Mouse (Mus musculus) heart, embryonic 13.5 days (tissue): ENCODE measurements around the gene Fkbp11. TPM values are rescaled to one million over a fixed set of nuclear protein-coding genes. Genes with fewer than 3 reads are reported as not detected.
"Not testable (repeated sequence)": the region's sequence is repeated elsewhere in the genome, so short reads cannot be mapped to it uniquely, and the experiment has no call there.

Source experiments
- ATAC-seq: fragments of 200-750 bp; cut with Nextera tagmentation; 2 replicates; pipeline ENCODE4 v1.8.0; 2017; ENCODE audit warnings: moderate TSS enrichment; ENCODE audit not compliant: insufficient number of reproducible peaks, low FRiP score, low TSS enrichment; ENCODE audit errors: extremely low read depth
- H3K27ac ChIP-seq: fragments of 300-500 bp; sonication (generic); replicated peaks from 2 replicates; pipeline ENCODE4 v1.5.1; 2015; ENCODE audit warnings: moderate library complexity, mild to moderate bottlenecking, inconsistent platforms
- H3K27me3 ChIP-seq: fragments of 300-500 bp; sonication (generic); replicated peaks from 2 replicates; pipeline ENCODE4 v1.6.1; 2015; ENCODE audit warnings: mild to moderate bottlenecking, inconsistent platforms
- H3K36me3 ChIP-seq: fragments of 300-500 bp; sonication (generic); 2 replicates; pipeline ENCODE4 v1.6.1; 2015; ENCODE audit warnings: mild to moderate bottlenecking, inconsistent platforms
- H3K4me1 ChIP-seq: fragments of 300-500 bp; sonication (generic); 2 replicates; pipeline ENCODE4 v1.6.1; 2015; ENCODE audit warnings: inconsistent platforms
- H3K4me2 ChIP-seq: fragments of 300-500 bp; sonication (generic); 2 replicates; pipeline ENCODE4 v1.6.1; 2015; ENCODE audit warnings: inconsistent platforms, mild to moderate bottlenecking, moderate library complexity
- H3K4me3 ChIP-seq: fragments of 300-500 bp; sonication (generic); 2 replicates; pipeline ENCODE4 v1.5.1; 2015; ENCODE audit warnings: moderate library complexity, mild to moderate bottlenecking, inconsistent platforms
- H3K9ac ChIP-seq: fragments of 300-500 bp; sonication (generic); 2 replicates; pipeline ENCODE4 v1.6.1; 2015; ENCODE audit warnings: inconsistent platforms, mild to moderate bottlenecking, moderate library complexity
- H3K9me3 ChIP-seq: fragments of 300-500 bp; sonication (generic); 2 replicates; pipeline ENCODE4 v1.6.1; 2016; ENCODE audit warnings: inconsistent platforms
- WGBS: fragments of 180-500 bp; shearing (Covaris S2); methylation state at CpG from one replicate; pipeline ENCODE4 v1.1.7; 2015; ENCODE audit warnings: mixed read lengths; 5-methylcytosine and 5-hydroxymethylcytosine counted together
- polyA plus RNA-seq: library from polyadenylated mRNA; unstranded; fragments of >200 nt; fragmentation: Nextera tagmentation; extraction: Ambion mirVana; gene quantifications from 2 replicates; pipeline ENCODE4 v1.2.1, GENCODE M21; 2015

Fkbp11 gene
- polyA plus RNA-seq, 1 experiment from 2014 or later = 19.8 TPM

DNA sequence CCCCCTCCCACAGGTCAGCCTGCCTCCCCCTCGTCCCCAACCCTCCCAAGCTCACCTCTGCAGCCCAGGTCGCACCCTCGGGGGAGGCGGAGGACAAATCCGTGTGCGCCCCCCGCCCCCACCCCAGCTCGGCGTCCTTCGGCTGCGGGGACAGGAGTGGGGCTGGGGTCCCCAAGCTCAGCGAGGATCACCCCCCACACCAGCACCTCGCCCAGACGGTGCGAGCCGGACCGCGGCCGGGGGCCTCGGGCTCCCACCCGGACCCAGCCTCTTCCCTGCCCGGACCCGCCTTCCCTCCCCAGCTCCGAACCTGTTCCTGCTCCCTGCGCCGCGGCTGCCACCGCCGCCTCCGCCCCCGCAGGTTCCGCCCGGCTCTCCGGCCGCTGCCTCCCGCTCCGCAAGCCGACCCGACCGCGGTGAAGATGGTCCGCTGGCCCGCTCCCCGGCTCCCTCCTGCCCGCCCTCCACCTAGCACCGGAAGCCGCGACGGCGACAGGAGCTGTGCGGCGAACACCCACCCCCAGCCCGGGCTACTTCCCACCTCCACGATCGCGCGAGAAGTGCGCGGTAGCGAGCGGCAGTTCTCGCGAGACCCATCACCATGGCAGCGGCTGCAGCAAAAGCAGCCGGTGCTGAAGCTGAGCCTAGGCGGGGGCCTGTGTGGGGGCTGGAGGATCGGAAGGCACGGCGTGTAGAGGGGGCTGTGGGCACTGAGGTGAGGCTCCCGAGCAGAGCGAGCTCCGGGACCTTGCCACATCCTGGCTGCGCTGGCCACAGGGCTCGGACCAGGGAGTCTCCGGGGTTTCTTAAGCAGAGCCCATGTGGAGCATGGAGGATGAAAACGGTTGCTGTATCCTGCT lies 34.9 kb upstream of the Fkbp11 start, which contains the start of gene Arf3:
Gene Arf3, minus strand, starts transcription at position 545 of the 860 bp plus-strand sequence.
- H3K9ac ChIP-seq = peak within 1 kb of the TSS; percentile 98
- no peaks in the 10 kb centered on the region for H3K9me3 ChIP-seq
- H3K4me1 ChIP-seq = peaks cover 18% of the 10 kb centered on the region
- H3K27me3 ChIP-seq = peaks cover 24% of the 10 kb centered on the region
- peaks cover 26% of the 10 kb centered on the region for H3K36me3 ChIP-seq
- H3K4me2 ChIP-seq = peak within 1 kb of the TSS; percentile 88
- ATAC-seq = peak; percentile 87
- peak within 1 kb of the TSS; percentile 84 for H3K27ac ChIP-seq
- peak within 1 kb of the TSS; percentile 99 for H3K4me3 ChIP-seq
- under 1% methylated on average over 65 of the region's 76 CpGs for WGBS

DNA sequence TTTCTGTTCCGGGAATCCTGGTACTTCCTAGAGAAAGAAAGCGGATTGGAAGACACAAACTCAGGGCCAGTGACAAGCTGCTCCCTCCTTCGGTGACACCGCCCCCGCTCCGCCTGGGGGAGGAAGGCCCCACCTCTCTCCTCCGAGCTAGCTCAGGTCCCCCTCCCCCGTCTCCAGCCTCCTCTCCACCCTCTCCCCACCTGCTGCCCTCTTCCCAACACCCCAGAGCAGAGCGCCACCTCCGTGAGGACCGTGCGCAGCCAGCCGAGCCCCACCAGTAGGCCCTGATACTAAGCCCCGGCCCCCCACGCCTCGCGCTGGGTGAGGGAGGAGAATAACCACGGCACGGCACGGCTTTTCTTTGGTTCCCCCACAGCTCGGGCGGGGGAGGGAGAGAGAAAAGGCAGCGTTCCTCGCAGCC lies 34.2 kb upstream of the Fkbp11 start:
- peak overlapping the region; percentile 99 for H3K4me3 ChIP-seq
- peak; percentile 51; the same call in 1 of the 2 replicates for ATAC-seq
- H3K4me2 ChIP-seq = peak overlapping the region; percentile 88
- H3K27ac ChIP-seq = peak overlapping the region; percentile 84
- WGBS = under 1% methylated on average over 22 of the region's 24 CpGs
- H3K36me3 ChIP-seq = peaks cover 31% of the 10 kb centered on the region
- no peaks in the 10 kb centered on the region for H3K9me3 ChIP-seq
- peaks cover 18% of the 10 kb centered on the region for H3K4me1 ChIP-seq
- H3K27me3 ChIP-seq = peaks cover 21% of the 10 kb centered on the region
- peak overlapping the region; percentile 98 for H3K9ac ChIP-seq

DNA sequence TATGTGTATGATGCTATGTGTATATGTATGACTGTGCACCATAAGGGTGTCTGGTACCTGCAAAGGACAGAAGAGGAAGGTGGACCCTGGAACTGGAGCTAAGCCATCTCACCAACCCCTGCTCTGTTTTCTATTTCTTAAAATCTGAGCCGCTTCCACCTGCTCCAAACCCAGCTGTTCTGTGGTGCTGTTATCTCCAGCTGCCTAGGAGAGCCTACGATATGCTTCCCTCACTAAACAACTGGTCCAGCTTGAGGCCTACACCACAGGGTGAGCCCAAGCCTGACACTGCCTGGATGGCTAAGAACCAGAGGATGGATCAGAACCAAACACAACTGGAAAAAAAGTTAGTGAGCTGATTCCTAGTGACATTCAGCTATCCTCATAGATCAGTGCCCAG lies 26.1 kb upstream of the Fkbp11 start:
- WGBS = 78% methylated on average over 2 of the region's 2 CpGs
- Histone ChIP-seq H3K27me3 (no peaks in the 10 kb centered on the region), H3K36me3 (peaks cover 35% of the 10 kb centered on the region), H3K4me1 (peaks cover 21% of the 10 kb centered on the region; the same call in 1 of the 2 replicates), H3K4me3 (no peak overlapping the region), H3K27ac (no peak overlapping the region), H3K9me3 (no peaks in the 10 kb centered on the region), H3K4me2 (no peak overlapping the region), H3K9ac (0 out of 2 replicates have a peak overlapping the region, but pooled peaks have one; percentile 21)
- no peak for ATAC-seq

DNA sequence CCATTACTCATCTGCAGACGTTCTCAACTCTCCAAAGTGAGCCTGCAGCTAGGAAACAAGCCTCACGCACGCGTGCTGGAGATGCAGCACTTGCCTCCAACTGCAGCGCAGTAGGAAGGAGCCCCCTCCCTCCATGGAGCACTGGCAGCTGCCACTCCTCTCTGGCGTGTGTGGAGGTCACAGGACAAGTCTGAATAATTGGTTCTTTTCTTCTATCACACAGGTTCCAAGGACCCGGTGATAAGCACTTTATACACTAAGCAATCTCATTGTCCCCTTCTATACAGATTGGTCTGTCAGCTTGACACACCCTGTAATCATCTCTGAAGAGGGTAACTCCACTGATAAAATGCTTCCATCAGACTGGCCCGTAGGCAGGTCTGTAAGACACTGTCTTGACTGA lies 25.0 kb upstream of the Fkbp11 start:
- Histone ChIP-seq H3K27me3 (no peaks in the 10 kb centered on the region), H3K4me1 (peaks cover 21% of the 10 kb centered on the region; the same call in 1 of the 2 replicates), H3K4me3 (no peak overlapping the region), H3K9me3 (no peaks in the 10 kb centered on the region), H3K4me2 (no peak overlapping the region), H3K27ac (no peak overlapping the region), H3K9ac (no peak overlapping the region), H3K36me3 (peaks cover 25% of the 10 kb centered on the region)
- 58% methylated on average over 8 of the region's 8 CpGs for WGBS
- ATAC-seq = no peak

DNA sequence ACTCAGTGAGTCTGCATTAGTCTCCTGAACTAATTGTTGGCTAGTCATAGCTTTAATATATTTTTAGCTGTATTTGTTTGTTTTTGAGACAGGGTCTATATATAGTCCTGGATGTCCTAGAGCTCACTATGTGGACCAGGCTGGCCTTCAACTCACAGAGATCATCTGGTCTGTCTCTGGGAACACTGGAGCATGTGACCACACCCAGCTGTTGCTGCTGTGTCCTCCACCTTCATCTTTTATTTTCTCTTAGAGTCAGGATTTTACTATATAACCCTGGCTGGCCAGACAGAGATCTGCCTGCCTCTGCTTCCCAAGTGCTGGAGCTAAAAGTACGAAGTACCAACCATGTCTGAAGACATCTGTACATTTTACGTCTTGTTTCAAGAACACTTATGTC lies 21.1 kb upstream of the Fkbp11 start:
- Histone ChIP-seq H3K4me3 (no peak overlapping the region), H3K27ac (no peak overlapping the region), H3K9me3 (no peaks in the 10 kb centered on the region), H3K27me3 (no peaks in the 10 kb centered on the region), H3K9ac (no peak overlapping the region), H3K4me1 (peaks cover 39% of the 10 kb centered on the region), H3K36me3 (peaks cover 15% of the 10 kb centered on the region), H3K4me2 (no peak overlapping the region)
- 93% methylated on average over 2 of the region's 2 CpGs for WGBS
- ATAC-seq = no peak

DNA sequence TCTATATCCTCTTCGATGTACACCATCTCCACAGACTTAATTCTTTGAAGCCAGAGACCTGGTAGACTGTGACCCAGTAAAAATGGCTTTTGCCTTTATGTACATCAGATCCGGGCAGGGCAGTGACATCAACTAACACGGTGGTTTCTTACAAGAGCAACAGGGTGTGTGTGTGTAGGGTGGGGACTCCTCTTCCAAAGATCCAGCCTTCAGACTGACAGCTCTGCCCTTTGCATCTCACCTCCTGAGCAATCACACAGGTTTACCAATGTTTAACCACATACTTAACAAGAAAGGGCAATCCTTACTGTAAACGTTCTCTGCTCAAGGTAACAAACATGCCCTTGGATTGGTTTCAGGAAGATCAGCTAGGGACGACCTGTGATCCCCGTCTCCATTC lies 19.3 kb upstream of the Fkbp11 start:
- H3K9me3 ChIP-seq = no peaks in the 10 kb centered on the region
- 0 out of 2 replicates have a peak overlapping the region, but pooled peaks have one; percentile 10 for H3K9ac ChIP-seq
- no peak overlapping the region for H3K4me3 ChIP-seq
- no peaks in the 10 kb centered on the region for H3K27me3 ChIP-seq
- no peak overlapping the region for H3K4me2 ChIP-seq
- peaks cover 33% of the 10 kb centered on the region for H3K4me1 ChIP-seq
- peaks cover 30% of the 10 kb centered on the region for H3K36me3 ChIP-seq
- H3K27ac ChIP-seq = no peak overlapping the region
- no peak for ATAC-seq
- 78% methylated on average over 6 of the region's 6 CpGs for WGBS

DNA sequence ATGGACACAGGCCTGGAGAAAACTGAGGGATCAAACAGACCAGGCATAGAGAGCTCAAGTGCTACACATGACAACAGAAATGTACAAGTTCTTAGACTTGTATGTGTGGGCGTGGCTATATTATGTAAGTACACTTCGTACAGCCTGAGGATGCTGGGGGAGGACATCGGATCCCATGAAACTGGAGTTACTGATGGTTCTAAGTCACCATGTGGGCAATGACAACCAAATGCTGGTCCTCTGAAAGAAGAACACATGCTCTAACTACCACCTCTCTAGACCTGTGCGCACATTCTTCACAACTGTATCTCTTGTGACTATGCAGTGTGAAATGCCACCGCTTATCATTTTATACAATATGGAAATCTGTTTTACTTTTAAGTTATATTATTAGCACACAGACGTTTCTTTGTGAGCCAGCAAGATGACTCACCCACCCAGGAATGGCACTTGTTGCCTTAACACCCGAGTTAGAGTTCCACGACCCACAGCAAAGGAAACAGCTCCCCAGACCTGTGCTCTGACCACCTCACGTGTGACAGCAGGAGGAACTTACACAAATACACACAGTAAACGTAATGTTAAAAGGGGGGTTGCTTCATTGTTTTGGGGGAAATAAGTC lies 18.5 kb upstream of the Fkbp11 start:
- Histone ChIP-seq H3K4me1 (peaks cover 33% of the 10 kb centered on the region), H3K9me3 (no peaks in the 10 kb centered on the region), H3K9ac (0 out of 2 replicates have a peak overlapping the region, but pooled peaks have one; percentile 10), H3K4me2 (no peak overlapping the region), H3K27me3 (no peaks in the 10 kb centered on the region), H3K27ac (no peak overlapping the region), H3K36me3 (peaks cover 38% of the 10 kb centered on the region), H3K4me3 (no peak overlapping the region)
- no peak for ATAC-seq
- 62% methylated on average over 10 of the region's 10 CpGs for WGBS

DNA sequence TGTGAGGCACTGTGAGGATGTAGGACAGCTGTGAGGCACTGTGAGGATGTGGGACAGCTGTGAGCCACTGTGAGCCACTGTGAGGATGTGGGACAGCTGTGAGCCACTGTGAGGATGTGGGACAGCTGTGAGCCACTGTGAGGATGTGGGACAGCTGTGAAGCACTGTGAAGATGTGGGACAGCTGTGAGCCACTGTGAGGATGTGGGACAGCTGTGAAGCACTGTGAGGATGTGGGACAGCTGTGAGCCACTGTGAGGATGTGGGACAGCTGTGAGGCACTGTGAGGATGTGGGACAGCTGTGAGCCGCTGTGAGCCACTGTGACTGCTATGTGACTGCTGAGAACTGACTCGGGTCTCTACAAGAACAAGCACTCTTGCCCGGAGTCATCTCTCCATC lies 15.9 kb upstream of the Fkbp11 start:
- Histone ChIP-seq H3K36me3 (peaks cover 51% of the 10 kb centered on the region), H3K4me1 (peaks cover 33% of the 10 kb centered on the region)
- 77% methylated on average over 3 of the region's 3 CpGs for WGBS
- not testable (repeated sequence) for ATAC-seq, H3K9ac ChIP-seq, H3K27me3 ChIP-seq, H3K4me3 ChIP-seq, H3K27ac ChIP-seq, H3K4me2 ChIP-seq, H3K9me3 ChIP-seq

DNA sequence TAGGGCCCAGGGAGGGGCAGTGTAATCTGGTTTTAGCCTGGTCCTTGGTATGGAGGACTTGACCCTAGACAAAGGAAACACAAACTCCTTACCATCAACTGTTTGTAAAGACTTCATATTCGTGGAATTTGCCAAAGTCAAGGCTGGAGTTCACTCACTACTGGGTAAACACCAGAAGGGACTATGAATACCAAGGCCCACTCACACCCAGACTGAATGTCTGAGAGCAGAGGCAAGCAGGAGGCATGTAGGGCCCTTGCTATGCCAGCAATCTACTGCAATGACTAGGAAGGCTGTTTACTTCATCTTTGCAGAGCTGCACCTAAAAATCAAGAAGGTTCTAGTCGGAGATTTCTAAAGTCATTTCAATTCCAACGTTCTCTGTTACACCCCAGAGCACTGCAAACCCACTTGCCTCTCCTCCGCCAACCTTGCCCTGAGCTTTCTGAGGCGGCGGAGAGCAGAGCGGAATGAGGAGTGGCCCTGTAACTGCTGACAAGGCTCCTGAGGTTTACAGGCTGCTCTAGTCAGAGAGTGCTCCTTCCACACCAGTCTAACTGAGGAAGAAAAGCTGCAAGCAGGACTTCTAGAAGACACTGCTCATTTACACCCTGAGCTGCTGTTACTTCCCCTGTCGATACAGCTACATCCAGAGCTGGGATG lies 14.9 kb upstream of the Fkbp11 start:
- Histone ChIP-seq H3K27me3 (no peaks in the 10 kb centered on the region), H3K4me1 (peaks cover 33% of the 10 kb centered on the region), H3K36me3 (peaks cover 59% of the 10 kb centered on the region), H3K9me3 (no peaks in the 10 kb centered on the region), H3K4me3 (no peak overlapping the region), H3K27ac (no peak overlapping the region), H3K9ac (no peak overlapping the region), H3K4me2 (no peak overlapping the region)
- 73% methylated on average over 8 of the region's 8 CpGs for WGBS
- no peak for ATAC-seq

DNA sequence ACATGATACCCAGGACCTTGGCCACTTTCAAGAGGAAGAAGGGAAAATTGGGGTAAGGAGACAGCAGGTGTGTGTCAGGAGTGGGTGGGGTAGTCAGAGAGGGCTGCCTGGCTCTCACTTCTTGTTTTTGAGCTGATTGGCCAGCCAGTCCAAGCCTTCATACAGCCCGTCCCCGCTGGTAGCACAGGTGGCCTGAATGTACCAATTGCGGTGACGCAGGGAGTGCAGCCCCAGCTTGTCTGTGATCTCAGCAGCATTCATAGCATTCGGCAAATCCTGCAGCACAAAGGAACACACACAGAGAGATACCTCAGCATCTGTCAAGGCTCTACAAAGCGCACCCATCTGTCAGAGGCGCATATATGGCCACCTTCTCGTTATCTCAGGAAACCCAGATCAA lies 12.2 kb upstream of the Fkbp11 start:
- WGBS = 88% methylated on average over 8 of the region's 8 CpGs
- peaks cover 81% of the 10 kb centered on the region for H3K36me3 ChIP-seq

DNA sequence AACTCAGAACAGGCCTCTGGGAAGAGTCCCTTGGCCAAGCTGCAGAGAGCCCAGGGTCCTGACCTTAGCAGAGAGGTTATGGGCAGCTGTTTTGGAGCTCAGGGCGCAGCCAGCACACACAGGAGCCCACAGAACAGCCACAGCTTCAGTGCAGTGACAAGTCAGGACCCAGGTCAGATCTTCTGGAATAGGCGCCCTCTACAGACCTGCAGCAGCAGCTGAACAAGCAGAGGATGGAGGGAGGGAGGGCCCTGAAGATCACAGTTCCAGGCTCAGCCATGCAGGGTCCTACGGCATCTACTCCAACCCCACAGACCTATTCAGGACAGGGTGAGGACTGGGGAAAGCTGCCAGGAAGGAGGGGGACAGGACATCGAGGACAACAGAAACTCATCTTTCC lies 10.8 kb upstream of the Fkbp11 start:
- Histone ChIP-seq H3K27me3 (no peaks in the 10 kb centered on the region), H3K4me2 (no peak overlapping the region), H3K36me3 (peaks cover 77% of the 10 kb centered on the region), H3K27ac (no peak overlapping the region), H3K4me3 (no peak overlapping the region), H3K9me3 (no peaks in the 10 kb centered on the region), H3K4me1 (peaks cover 11% of the 10 kb centered on the region), H3K9ac (no peak overlapping the region)
- ATAC-seq = no peak
- WGBS = 71% methylated on average over 4 of the region's 4 CpGs

More for the DNA sequence above, 12.2 kb upstream of the Fkbp11 start:
- H3K9ac ChIP-seq = no peak overlapping the region
- ATAC-seq = no peak
- peaks cover 9% of the 10 kb centered on the region for H3K4me1 ChIP-seq
- H3K27me3 ChIP-seq = no peaks in the 10 kb centered on the region
- H3K9me3 ChIP-seq = no peaks in the 10 kb centered on the region
- no peak overlapping the region for H3K27ac ChIP-seq
- H3K4me3 ChIP-seq = no peak overlapping the region
- H3K4me2 ChIP-seq = no peak overlapping the region
